Mouse (Mus musculus): ENCODE results near the gene Pcbp2. TPM values are rescaled to one million over a fixed set of nuclear protein-coding genes. Genes with fewer than 3 reads are reported as not detected.

Gene Pcbp2
- total RNA-seq, 2 experiments from 2014 or later = 156 to 801 TPM

DNA sequence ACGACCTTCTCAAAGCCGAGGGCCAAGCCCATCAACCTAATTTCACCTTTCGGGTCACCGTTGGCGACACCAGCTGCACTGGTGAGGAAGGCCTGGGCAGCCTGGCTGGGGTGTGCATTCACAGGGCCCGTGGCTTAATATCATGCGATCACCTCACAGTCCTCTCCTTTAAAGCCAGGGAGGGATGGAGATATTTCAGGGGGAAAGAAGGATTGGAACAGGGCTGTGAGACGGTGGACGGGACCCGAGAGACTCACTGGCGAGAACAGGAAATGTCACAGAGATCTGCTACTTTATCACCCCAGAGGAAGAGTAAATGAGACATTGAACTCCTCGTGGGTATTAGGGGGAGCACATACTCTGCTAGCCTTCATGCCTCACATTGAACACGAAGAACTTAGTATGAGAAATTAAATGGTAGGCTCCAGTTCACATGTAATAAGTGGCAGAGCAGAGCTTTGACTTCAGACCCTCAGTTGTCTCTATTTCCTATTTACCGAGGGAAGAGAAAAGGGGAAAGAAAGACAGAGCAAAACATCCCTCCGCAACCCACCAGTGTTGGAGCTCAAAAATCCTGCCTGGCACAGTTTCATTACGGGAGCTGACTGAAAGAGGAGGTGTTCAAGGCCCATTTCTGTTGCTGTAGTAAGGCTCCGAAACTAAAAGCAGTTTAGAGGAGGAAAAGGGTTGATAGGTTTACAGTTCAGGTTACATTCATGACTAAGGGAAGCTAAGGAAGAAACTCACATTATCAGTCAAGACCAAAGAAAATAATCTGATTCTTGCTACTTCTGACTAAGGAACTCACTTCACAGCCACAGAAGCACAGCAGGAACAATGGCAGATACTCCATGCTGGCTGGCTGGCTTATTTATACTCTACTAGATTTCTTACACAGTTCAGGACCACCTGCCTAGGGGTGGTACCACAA lies 49.1 kb downstream of the Pcbp2 start:
- ATAC-seq (ENCODE audit: poor library complexity, severe bottlenecking) = no peak

DNA sequence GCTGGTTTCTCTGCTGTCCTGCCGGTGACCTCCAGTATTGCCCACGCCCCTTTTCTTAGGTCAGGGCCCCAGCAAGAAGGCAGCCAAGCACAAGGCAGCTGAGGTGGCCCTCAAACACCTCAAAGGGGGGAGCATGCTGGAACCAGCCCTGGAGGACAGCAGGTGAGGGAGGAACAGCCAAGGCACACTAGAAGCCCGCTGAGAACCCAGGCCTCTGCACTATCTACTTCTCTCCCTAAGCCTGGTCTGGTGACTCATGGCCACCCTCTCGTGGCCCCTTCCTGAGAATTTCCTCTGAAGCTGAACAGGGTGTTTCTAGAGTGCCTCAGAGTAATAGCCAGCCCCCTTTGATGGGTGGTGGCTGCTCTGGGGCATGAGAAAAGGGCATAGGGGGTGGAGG lies 50.1 kb downstream of the Pcbp2 start:
- no peak for ATAC-seq (ENCODE audit: poor library complexity, severe bottlenecking)

DNA sequence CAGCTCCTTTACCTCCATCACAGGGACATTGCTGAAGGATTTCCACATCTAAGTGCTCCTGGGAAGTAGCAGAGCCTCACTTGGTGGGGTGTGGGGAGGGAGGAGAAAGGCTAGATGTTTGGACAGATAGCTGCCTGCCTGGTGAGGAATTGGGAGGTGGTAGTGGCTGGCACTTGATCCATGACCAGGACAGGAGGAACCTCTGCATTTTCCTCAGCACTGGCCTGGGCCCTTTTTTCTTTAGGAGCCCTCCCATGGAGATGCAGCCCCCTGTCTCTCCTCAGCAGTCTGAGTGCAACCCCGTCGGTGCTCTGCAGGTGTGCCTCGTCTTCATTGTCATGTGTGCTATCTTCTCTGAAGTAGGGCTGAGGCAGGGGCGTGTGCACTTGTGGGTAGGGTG lies 51.1 kb downstream of the Pcbp2 start:
- ATAC-seq (ENCODE audit: poor library complexity, severe bottlenecking) = no peak

DNA sequence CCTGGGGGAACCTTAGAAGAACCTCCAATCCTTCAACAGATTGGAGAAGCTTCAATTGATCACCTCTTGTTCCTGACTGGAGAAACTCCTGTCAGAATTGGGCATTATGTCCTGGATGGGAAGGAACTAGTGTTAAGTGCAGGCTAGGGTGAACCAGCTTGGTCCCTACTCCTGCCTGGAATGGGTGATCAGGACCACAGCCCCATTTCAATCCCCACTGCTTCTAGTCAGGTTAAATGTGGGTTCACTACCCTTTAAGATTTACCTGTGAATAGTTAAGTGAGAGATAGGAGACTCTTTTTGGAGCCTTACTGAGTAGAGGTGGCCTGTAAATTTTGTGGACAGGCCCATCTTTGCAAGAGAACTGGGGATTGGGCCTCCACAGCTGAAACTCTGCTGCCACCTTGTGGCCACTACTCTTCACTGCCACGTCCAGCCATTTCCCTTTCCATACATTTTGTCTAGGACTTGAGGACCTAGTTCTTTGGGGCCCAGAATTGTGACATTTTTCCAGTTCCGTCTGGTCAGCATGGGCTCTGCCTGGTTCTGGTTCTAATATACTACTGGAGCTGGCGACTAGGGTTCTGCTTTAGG lies 54.6 kb downstream of the Pcbp2 start, which contains the start of gene Npff:
Gene Npff (minus strand): TSS at position 51 of the 594 bp plus-strand sequence.
- ATAC-seq (ENCODE audit: poor library complexity, severe bottlenecking) = peak; percentile 90

DNA sequence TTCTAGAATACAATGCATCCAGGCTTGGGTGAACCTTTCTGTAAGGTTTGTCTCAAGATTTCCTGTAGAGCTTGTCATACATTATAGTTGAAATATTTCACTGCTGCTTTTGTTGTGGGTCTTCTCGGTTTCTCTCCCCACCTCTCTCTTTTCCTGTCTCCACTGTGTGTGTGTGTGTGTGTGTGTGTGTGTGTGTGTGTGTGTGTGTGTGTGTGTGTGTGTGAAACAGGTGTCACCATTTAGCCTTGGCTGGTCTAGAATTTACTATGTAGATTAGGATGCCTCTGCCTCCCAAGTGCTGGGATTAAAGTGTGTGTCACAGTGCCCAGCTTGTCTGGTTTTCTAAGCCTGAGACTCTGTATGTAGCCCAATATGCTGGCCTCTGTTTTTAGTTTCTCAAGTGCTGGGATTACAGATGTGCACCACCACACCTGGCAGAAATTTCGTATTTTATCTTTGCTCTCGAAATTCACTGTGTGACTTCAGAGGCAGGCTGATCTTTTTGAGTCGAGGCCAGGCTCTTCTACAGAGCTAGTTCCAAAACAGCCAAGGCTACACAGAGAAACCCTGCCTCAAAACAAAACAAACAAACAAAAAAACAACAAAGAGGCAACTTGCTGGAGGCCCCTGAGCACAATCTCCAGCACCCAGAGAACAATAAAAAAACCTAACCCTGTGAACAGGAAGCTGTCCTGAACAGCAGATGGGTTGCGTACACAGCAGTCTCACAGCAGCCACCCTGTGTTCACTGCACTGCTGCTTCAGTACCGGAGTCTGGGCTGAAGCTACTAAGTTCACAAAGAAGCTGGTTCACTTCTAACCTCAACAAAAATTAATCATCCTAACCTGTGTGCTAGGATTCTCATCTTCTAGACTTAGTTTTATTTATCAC lies 56.0 kb downstream of the Pcbp2 start:
- no peak for ATAC-seq (ENCODE audit: poor library complexity, severe bottlenecking)

DNA sequence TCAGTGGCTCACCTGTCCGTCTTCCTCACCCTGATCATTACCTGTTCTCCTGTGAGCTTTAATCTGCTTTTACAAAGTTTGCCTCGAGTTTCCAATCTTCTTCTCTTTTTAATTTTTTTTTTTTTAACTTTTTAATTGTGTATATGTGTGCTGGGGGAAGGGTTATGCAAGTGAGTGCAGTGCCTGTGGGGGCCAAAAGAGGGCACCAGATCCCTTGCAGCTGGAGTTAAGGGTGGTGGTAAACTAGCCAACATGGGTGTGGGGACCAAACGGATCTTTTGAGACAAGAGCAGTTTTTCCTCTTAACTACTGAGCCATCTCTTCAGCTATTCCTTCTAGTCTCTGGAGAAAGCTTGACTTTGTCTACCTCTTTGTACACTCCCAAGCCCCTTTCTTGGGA lies 57.6 kb downstream of the Pcbp2 start:
- no peak for ATAC-seq (ENCODE audit: poor library complexity, severe bottlenecking)

DNA sequence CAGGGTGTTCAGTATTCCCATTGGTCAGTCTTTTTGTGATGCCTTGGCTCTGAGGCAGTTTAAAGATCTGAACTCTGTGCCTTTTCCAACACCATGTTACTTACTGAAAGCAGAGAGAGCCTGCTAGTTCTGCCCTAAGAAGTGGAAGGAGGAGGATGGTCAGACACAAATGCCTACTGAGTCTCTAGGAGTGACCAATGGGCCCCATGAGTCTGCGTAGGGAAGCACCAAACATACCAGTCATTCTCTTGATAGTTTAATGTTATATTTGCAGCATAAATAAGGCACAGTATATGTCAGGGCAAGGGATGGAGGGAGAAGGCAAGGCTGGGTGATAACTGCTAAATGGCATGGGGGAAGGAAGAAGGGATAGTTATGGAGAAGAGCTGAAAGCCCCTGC lies 58.1 kb downstream of the Pcbp2 start:
- no peak for ATAC-seq (ENCODE audit: poor library complexity, severe bottlenecking)

DNA sequence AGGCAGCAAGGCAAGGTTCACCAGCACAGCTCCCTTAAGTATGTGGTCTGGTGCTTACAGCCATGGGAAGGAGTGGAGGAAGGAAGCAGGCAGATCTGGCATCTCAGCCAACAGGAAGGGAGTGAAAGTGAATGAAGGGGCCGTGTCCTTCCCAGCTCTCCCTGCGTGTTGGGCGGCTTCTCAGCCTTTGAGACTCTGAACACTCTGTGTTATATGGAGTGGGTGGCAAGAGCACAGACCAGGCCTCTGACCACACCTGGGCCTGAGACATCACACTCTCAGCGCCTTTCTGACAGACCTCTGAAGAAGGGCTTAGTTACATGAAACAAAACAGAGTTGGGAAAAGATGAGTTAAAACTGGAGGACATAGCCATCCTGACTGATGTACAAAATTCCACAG lies 60.2 kb downstream of the Pcbp2 start:
- ATAC-seq (ENCODE audit: poor library complexity, severe bottlenecking) = no peak

DNA sequence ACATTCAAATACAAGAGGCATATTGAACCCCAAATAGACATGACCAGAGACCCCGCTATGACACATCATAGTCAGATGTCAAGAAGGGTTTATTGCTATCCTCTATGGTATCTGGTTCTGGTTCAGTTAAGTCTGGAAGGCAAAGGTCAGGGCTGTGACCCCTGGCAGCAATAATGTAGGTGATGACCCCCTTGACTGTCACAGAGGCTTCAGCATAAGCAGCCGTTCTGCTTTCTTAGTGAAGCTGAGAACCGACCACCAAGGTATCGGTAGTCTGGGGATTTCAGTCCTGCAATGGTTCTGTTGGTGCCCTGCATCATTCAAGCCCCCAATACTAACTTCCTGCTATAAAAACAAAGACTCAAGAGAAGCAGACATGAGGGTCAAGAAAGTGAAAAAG lies 61.2 kb downstream of the Pcbp2 start:
- ATAC-seq (ENCODE audit: poor library complexity, severe bottlenecking) = no peak

DNA sequence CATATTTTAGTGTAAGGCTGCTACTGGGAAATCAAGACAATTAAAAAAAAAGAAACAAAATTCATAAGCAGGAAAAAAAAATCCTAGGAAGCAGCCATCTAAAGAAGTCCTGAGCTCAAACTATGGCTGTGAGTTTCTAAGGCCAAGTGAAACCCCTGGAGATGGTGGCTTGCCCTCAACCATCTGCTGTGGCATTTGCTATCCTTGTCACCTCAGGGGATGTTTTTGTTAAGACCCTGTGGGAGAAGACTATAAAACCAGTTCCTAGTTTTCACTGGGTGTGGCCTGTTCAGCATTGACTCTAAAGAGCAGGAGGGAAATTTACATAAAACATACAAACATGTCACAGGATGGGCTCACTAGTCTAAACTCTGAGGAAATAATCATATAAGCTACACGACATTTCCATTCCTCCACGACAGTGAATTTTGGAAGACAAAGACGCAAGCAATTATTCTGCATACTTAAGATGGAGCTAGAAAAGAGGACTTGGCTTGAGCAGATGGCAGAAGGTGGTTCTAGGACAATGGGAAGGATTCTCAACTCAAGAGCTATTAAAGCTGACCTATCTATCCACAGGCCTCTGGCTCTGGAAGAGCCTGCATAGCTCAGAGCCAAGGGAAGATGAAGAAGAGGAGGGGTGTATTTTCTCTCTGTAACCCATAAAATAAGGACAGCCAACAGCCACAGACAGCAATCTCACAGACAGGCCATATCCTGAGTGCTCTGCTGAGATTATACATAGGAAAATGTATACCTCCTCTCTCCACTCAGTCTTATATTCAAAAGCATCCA lies 62.0 kb downstream of the Pcbp2 start:
- no peak for ATAC-seq (ENCODE audit: poor library complexity, severe bottlenecking)

DNA sequence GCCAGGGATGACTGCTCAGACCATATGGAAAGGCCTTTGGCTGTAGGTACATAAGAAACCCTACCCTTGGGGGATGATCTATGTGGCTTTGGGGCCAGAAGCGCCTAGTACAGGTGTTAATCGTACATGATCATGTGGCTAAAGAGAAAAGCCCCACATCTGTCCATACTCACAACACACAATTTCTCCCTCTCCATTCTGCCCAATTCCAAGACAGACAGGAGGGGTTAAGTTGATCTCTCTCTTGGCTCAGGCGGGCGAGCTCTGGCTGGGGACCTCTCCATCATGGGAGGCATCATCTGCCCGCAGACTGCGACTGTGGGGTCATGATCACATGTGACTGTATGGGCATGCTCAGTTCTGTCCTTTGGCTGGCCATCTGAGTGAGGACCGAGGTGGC lies 63.6 kb downstream of the Pcbp2 start:
- ATAC-seq (ENCODE audit: poor library complexity, severe bottlenecking) = no peak

DNA sequence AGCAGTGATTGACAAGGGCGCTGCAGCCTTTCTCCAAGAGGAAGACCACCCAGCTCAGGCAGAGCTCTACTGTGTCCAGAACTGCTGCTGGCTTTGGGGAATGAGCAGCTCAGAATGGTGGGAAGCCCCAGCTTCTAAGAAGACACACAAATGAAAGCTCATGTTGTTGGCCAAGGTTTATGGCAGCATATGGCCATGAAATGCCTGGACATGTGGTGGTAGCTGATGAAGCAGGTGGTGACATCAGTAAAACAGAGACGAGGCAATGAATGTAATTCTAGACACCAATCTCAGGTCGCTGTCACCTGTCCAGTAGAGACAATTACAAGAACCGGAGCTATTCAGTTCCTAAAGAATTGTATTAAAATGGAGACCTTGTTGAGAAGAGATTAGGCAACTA lies 74.5 kb downstream of the Pcbp2 start:
- ATAC-seq (ENCODE audit: poor library complexity, severe bottlenecking) = no peak

DNA sequence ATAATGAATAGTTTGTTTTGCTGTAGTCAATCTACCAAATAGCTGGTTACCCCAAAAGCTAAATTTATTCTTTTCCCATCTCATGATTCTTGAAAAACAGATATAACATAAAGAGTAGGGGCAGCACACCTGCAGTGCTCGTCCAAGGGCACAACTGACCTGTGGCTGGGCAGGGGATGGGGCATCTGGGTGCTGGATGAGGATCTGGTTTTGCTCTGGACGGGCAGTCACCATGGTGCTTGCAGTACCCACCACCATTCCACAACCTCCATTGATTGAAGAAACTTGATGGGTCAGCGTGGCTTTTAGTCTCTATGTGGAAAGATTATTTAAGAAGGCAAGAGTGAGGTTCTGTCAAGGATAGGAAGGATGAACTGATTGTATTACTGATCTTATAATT lies 75.9 kb downstream of the Pcbp2 start:
- no peak for ATAC-seq (ENCODE audit: poor library complexity, severe bottlenecking)

DNA sequence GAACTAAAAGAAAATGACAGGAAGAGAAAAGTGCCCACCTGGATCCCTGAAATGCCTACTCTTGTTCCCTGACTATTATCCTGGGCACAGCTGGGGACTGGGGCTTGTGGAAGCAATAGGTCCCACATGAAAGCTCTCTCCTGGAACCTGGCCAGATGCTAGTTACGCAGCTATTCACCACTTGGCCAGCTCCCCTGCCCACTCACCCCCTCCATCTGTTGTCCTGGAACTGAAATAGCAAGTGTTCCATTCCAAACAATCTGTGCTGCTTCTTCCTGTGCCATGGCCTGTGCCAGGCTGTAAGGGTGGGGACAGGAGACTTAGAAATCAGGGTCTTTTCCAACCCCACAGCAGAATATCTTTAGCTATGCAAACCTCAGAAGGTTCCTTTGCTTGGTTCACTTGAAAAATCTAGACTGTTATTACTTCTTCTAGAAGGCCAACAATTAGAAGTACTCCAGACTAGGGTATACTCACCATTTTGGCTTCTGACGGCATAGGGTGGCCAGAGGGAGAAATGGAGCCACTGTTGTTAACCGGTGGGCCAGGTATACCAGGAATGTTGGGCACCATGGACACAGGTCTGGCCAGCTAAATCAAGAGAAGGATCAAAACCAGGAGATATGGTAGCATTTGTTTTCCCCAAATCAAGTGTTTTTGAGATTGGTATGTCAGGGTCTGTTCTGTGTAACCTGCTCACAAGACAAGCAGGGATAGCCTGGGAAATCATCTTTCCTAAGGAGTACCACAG lies 76.5 kb downstream of the Pcbp2 start:
- ATAC-seq (ENCODE audit: poor library complexity, severe bottlenecking) = no peak

DNA sequence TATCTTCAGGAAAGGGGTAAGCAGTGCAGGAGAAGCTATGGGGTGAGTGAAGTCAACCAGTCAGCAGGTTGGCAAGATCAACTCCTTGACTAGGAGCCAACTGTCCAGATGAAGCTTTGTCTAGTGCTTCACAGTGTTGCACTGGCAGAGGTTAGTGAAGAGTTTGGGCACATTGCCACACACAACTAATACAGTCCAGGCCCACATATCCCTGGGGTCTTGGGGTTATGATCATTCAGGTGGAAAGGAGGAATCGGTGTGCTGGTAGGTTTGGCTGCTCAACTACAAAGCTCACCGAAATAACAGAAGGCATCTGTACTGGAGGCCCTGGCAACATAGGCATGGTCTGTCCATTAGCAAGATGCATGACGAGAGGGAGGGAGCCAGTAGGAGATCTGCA lies 77.1 kb downstream of the Pcbp2 start:
- no peak for ATAC-seq (ENCODE audit: poor library complexity, severe bottlenecking)

Other genes with a start within 250 kb of the Pcbp2 start
- gene Itgb7, start 238.6 kb upstream of the Pcbp2 start, total RNA-seq (2015) = 638 and 660 TPM in 2 replicates
- gene Itgb7, start 238.6 kb upstream of the Pcbp2 start, total RNA-seq (2017) = 1,192 and 1,305 TPM in 2 replicates
- gene Rarg, start 213.0 kb upstream of the Pcbp2 start, total RNA-seq (2015) = 34.6 and 39.9 TPM in 2 replicates
- 30.8 and 31.9 TPM in 2 replicates for gene Rarg, start 213.0 kb upstream of the Pcbp2 start, total RNA-seq (2017)
- gene Gm9918, start 200.0 kb upstream of the Pcbp2 start, total RNA-seq (2015) = not detected in 2 replicates
- gene Gm9918, start 200.0 kb upstream of the Pcbp2 start, total RNA-seq (2017) = not detected in 2 replicates
- gene Mfsd5, start 191.1 kb upstream of the Pcbp2 start, total RNA-seq (2015) = 49.8 and 64.3 TPM in 2 replicates
- gene Mfsd5, start 191.1 kb upstream of the Pcbp2 start, total RNA-seq (2017) = 34.8 and 35.1 TPM in 2 replicates
- gene Espl1, start 174.3 kb upstream of the Pcbp2 start, total RNA-seq (2015) = 26.3 and 37.4 TPM in 2 replicates
- 15.2 and 30.9 TPM in 2 replicates for gene Espl1, start 174.3 kb upstream of the Pcbp2 start, total RNA-seq (2017)
- gene Pfdn5, start 144.4 kb upstream of the Pcbp2 start, total RNA-seq (2015) = 385 and 398 TPM in 2 replicates
- gene Pfdn5, start 144.4 kb upstream of the Pcbp2 start, total RNA-seq (2017) = 347 and 441 TPM in 2 replicates
- gene Myg1, start 138.8 kb upstream of the Pcbp2 start, total RNA-seq (2015) = 28.4 and 28.6 TPM in 2 replicates
- gene Myg1, start 138.8 kb upstream of the Pcbp2 start, total RNA-seq (2017) = 47.8 and 52.2 TPM in 2 replicates
- 67.5 and 75.2 TPM in 2 replicates for gene Aaas, start 119.8 kb upstream of the Pcbp2 start, total RNA-seq (2015)
- gene Aaas, start 119.8 kb upstream of the Pcbp2 start, total RNA-seq (2017) = 64.3 and 100 TPM in 2 replicates
- gene Sp7, start 103.4 kb upstream of the Pcbp2 start, total RNA-seq (2015) = not detected in 2 replicates
- not detected in 2 replicates for gene Sp7, start 103.4 kb upstream of the Pcbp2 start, total RNA-seq (2017)
- gene Sp1, start 64.4 kb upstream of the Pcbp2 start, total RNA-seq (2015) = 68.3 and 71.8 TPM in 2 replicates
- gene Sp1, start 64.4 kb upstream of the Pcbp2 start, total RNA-seq (2017) = 64.1 and 72.2 TPM in 2 replicates
- not detected in 2 replicates for gene Amhr2, start 25.2 kb upstream of the Pcbp2 start, total RNA-seq (2015)
- not detected in 2 replicates for gene Amhr2, start 25.2 kb upstream of the Pcbp2 start, total RNA-seq (2017)
- gene Prr13, start 11.5 kb upstream of the Pcbp2 start, total RNA-seq (2015) = 306 and 344 TPM in 2 replicates
- 197 and 215 TPM in 2 replicates for gene Prr13, start 11.5 kb upstream of the Pcbp2 start, total RNA-seq (2017)
- not detected in 2 replicates for gene Gm10337, start 33.2 kb downstream of the Pcbp2 start, total RNA-seq (2015)
- not detected in 2 replicates for gene Gm10337, start 33.2 kb downstream of the Pcbp2 start, total RNA-seq (2017)
- 0.09 and 0.27 TPM in 2 replicates for gene Map3k12, start 46.5 kb downstream of the Pcbp2 start, total RNA-seq (2015)
- 0.33 and 0.85 TPM in 2 replicates for gene Map3k12, start 46.5 kb downstream of the Pcbp2 start, total RNA-seq (2017)
- 10.7 and 14.1 TPM in 2 replicates for gene Tarbp2, start 47.7 kb downstream of the Pcbp2 start, total RNA-seq (2015)
- gene Tarbp2, start 47.7 kb downstream of the Pcbp2 start, total RNA-seq (2017) = 19.4 and 21.2 TPM in 2 replicates
- 2.8 and 5.0 TPM in 2 replicates for gene Npff, start 54.4 kb downstream of the Pcbp2 start, total RNA-seq (2015)
- 0.81 TPM in 1 of 2 replicates, not detected in the other for gene Npff, start 54.4 kb downstream of the Pcbp2 start, total RNA-seq (2017)
- not detected in 2 replicates for gene Gm28047, start 154.5 kb downstream of the Pcbp2 start, total RNA-seq (2015)
- gene Gm28047, start 154.5 kb downstream of the Pcbp2 start, total RNA-seq (2017) = not detected in 2 replicates
- 123 and 142 TPM in 2 replicates for gene Atf7, start 154.9 kb downstream of the Pcbp2 start, total RNA-seq (2015)
- 23.6 and 45.8 TPM in 2 replicates for gene Atf7, start 154.9 kb downstream of the Pcbp2 start, total RNA-seq (2017)
- 43.8 and 46.5 TPM in 2 replicates for gene Atp5g2, start 201.8 kb downstream of the Pcbp2 start, total RNA-seq (2015)
- 44.3 and 47.5 TPM in 2 replicates for gene Atp5g2, start 201.8 kb downstream of the Pcbp2 start, total RNA-seq (2017)